Mouse (Mus musculus) cerebellum, adult 9-11 months (tissue): ENCODE data around the gene Vangl1.

Experiments
- DNase-seq: peaks from one replicate; pipeline ENCODE4 v3.0.0; 2022

Vangl1 gene

GRCm38 (mm10) chr3:102197746-102198145 is 6.7 kb downstream of the Vangl1 start:
- DNase-seq, result no peak

DNA sequence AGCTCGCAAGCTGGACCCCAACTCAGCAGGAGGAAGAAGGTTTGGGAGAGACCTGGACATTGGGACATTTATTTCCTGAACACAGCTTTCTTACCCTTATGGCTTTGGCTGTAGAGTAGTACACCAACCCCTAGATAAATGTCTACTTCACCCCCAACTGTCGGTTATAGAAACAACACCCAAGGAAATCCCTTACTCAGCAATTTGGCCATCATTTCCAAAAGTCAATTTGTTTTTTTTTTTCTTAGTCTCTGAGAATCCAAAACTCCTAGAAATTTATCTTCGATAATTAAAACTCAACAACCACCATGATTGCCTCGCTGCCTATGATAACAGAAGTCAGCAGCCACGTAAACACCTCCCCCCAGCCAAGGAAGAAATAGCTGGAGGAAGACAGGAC is 7.3 kb downstream of the Vangl1 start:
- no peak for DNase-seq

- no peak for DNase-seq
Measured at GRCm38 (mm10) chr3:102196166-102196565, 8.3 kb downstream of the Vangl1 start.

GRCm38 (mm10) chr3:102195762-102196161 is 8.7 kb downstream of the Vangl1 start:
- DNase-seq, result no peak

DNA sequence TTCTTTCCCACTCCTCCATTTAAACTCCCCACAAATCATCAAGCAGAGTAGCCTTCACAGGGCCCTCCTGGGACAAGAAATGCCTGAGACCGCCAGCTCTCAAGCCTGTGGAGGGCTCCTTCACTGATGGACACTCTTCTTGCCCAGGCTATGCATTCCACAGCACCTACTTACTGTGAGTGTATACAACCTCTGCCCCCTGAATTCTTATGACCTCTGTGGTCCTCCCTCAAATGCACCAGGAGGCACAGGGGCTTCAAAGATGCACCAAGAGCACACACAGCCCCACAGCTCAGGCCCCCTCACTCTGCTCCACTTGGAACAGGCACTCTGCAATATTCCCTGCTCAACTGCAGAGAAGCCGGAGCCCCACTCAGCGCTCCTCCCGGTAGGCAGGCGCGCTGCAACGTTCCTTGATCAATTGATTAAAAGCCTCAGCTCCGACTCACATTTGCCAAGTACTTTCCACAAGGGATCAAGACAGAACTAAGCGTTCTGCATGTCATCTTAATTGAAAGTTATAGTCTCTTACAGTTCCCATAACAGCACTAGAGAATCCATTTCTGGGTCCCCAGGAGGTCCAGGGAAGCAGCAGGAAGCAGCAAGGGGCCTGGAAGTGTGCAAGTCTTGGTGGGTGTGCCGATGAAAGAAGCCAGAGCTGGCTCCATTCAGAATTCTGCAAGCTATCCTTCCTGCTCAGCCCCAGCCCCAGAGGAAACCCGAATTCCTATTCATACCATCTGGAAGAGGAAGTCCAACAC is 10.0 kb downstream of the Vangl1 start:
- DNase-seq, result no peak

- no peak for DNase-seq
Measured at GRCm38 (mm10) chr3:102193488-102194290, 10.8 kb downstream of the Vangl1 start.

- no peak for DNase-seq
Measured at GRCm38 (mm10) chr3:102192621-102193020, 11.9 kb downstream of the Vangl1 start.

DNA sequence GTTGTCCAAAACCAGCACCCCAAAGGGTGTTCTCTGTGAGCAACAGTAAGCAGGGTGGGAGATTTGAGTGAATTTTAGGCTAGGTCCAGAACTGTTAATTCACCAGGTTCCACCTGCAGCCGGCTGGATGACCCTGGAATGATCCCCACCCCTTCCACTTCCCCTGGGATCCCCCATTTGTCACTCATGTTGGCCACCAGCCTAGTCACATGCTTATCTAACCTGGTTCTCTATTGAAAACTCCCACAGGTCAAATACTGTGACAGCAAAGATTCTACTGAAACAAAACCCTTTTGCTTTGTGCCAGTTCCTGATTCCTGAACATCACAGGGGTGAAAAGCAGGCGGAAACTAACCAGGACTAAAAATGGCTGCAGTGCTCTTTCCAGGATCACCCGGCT is 12.9 kb downstream of the Vangl1 start:
- DNase-seq, result no peak

DNA sequence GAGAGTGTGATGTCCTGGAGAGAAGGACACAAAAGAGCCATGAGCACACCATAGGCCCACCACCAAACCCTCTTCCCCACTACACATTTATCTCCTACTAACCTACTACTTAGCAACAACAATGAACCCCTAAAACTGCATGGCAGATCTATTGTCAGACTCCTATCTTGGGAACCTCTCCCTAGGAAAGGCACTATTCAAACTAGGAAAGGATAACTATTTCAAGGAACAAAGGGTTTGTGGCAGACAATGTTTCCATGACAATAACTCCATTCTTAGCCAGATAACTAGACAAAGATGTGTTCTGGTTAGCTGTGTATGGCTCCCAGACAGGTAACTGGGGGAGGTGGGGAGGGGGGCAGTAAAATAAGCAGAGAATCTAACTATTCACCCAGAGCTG is 13.9 kb downstream of the Vangl1 start:
- DNase-seq, result no peak

- no peak for DNase-seq
Measured at GRCm38 (mm10) chr3:102190015-102190414, 14.5 kb downstream of the Vangl1 start.

GRCm38 (mm10) chr3:102188972-102189371 is 15.5 kb downstream of the Vangl1 start:
- no peak for DNase-seq

- DNase-seq, result no peak
Measured at GRCm38 (mm10) chr3:102187401-102187800, 17.1 kb downstream of the Vangl1 start.

GRCm38 (mm10) chr3:102184721-102185120 is 19.8 kb downstream of the Vangl1 start:
- no peak for DNase-seq

DNA sequence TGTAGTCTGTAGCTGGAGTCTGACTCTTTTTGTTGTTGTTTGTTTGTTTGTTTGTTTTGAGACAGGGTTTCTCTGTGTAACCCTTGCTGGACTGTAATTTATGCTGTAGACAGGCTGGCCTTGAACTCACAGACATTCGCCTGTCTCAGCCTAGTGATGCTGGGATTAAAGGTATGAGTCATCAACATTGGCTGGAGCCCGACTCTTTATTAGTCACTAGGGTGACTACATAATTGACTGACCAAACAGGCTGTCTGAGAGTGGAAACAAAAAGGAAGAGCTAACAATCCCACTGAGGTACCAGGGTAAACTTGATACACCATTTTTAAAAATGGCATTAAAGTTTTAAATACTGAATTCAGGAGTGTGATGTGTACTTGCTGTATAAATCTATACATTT is 21.9 kb downstream of the Vangl1 start:
- no peak for DNase-seq

DNA sequence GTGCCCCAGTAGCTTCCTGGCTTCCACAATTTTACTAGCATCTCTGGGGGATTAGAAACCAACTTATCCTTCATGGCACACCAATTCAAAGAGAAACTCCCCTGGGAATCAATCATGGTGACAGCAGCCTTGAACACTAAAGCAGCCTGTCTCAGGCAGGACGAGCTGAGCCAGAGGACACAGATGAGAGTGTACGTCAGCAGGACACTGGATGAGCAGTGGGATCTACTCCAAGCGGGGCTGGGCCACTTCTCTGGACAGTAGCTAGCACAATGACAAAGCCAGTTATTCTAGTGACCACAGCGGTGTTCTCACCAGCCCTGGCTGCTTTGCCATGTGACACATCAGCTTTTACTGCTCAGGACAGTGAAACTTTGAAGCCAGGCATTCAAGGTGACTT is 23.3 kb downstream of the Vangl1 start:
- no peak for DNase-seq

- DNase-seq, result no peak
Measured at GRCm38 (mm10) chr3:102180746-102181145, 23.7 kb downstream of the Vangl1 start.

GRCm38 (mm10) chr3:102179869-102180268 is 24.6 kb downstream of the Vangl1 start:
- no peak for DNase-seq

DNA sequence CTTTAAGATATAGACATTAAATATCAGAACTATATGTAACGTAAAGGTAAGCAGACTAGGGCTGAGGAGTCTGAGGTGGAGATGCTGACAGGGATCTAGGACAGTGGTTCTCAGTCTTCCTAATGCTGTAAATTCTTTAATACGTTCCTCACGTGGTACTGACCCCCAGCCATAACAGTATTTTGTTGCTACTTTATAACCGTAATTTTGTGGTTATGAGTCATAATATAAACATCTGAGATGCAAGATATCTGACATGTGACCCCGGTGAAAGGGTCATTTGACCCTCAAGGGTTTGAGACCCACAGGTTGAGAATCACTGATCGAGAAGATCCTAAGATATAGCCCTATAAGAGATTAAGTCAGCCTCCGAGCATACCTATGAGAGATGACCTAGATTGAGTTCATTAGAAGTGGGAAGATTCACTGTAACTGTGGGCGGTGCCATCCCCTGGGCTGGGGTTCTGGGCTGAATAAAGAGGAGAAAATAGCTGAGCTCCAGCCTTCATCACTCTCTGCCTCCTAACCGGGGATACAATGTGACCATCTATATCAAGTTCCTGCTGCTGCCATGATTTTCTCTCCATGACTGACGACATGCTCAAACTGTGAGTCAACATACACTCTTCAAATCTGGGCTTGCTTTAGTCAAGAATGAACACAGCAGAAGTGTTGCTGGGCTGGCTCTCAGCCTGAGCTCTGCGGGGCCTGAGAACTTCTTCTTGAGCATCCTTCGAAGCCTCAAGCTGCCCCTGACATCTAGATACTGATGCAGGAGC is 26.5 kb downstream of the Vangl1 start:
- no peak for DNase-seq

DNA sequence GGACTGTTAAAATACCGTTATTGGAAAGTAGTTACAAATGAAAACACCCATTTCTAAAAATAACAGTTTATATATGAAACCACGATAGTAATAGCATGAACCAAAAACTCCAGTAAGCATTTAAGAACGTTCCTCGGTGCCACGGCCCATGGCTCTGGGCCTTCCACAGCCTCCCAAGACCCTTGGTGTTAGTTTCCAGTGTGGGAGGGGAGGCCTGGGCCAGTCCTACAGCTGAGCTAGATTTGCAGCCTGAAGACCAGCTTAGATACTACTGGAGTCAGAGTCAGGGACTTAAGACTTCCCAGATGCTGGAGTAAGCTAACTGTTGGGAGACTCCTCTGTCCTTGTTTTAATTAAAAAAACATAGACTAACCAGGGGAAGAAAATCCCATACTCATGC is 28.4 kb downstream of the Vangl1 start:
- no peak for DNase-seq

DNA sequence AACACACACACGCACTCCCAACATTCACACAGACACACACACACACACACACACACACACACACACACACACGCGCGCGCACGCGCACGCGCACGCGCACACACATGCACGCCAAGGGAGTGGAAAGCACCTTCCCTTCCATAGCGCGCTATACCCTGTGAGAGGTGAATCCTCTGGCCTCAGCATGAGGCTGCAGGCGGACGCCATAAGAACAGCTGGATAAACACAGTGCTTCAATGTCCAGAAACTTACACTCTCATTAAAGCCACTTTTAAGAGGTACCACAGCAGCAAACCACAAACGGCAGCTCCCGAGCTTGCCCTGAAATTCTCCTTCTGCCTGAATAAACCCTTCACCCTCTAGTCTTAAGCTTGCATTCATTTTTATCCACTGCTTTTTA is 28.8 kb downstream of the Vangl1 start:
- DNase-seq, result no peak

- DNase-seq, result no peak
Measured at GRCm38 (mm10) chr3:102174118-102174865, 30.2 kb downstream of the Vangl1 start.

- DNase-seq, result peak; percentile 85
Measured at GRCm38 (mm10) chr3:102169197-102169905, 35.1 kb downstream of the Vangl1 start.
